Mouse (Mus musculus) lung, embryonic 16.5 days (tissue): ENCODE data around the gene Cdk14. TPM values are rescaled to one million over a fixed set of nuclear protein-coding genes. Genes with fewer than 3 reads are reported as not detected.
A peak's percentile ranks its signal among the peaks of the same experiment; 100 is the strongest.

Source experiments
- ATAC-seq: fragments of 200-750 bp; cut with Nextera tagmentation; 2 replicates; pipeline ENCODE4 v1.8.0; 2017; ENCODE audit warnings: low read depth, mild to moderate bottlenecking, moderate library complexity
- H3K27ac ChIP-seq: fragments of 300-500 bp; sonication (generic); 2 replicates; pipeline ENCODE4 v1.5.1; 2014; ENCODE audit warnings: mild to moderate bottlenecking, control low read depth, low read length
- H3K27me3 ChIP-seq: fragments of 300-500 bp; sonication (generic); 2 replicates; pipeline ENCODE4 v1.6.1; 2014; ENCODE audit warnings: low read depth, low read length, mixed read lengths; ENCODE audit not compliant: control insufficient read depth, insufficient read depth
- H3K36me3 ChIP-seq: fragments of 300-500 bp; sonication (generic); 2 replicates; pipeline ENCODE4 v1.6.1; 2014; ENCODE audit warnings: low read length; ENCODE audit not compliant: control insufficient read depth, insufficient read depth
- H3K4me1 ChIP-seq: fragments of 300-500 bp; sonication (generic); replicated peaks from 2 replicates; pipeline ENCODE4 v1.6.1; 2014; ENCODE audit warnings: low read length, mixed read lengths; ENCODE audit not compliant: control insufficient read depth, insufficient read depth
- H3K4me2 ChIP-seq: fragments of 300-500 bp; sonication (generic); 2 replicates; pipeline ENCODE4 v1.6.1; 2014; ENCODE audit warnings: low read depth, low read length, control low read depth
- H3K4me3 ChIP-seq: fragments of 300-500 bp; sonication (generic); 2 replicates; pipeline ENCODE4 v1.5.1; 2014; ENCODE audit warnings: mild to moderate bottlenecking, low read length, control low read depth
- H3K9ac ChIP-seq: fragments of 300-500 bp; sonication (generic); 2 replicates; pipeline ENCODE4 v1.6.1; 2014; ENCODE audit warnings: low read length, control low read depth
- H3K9me3 ChIP-seq: fragments of 300-500 bp; sonication (generic); 2 replicates; pipeline ENCODE4 v1.6.1; 2016; ENCODE audit warnings: low read length; ENCODE audit not compliant: control insufficient read depth
- WGBS: fragments of 180-500 bp; shearing (Covaris S2); extraction: QIAGEN DNeasy Blood & Tissue Kit; methylation state at CpG from one replicate; pipeline ENCODE4 v1.1.7; 2014; 5-methylcytosine and 5-hydroxymethylcytosine counted together
- polyA plus RNA-seq: library from polyadenylated mRNA; unstranded; fragments of >200 nt; fragmentation: Nextera tagmentation; extraction: Ambion mirVana; gene quantifications from 2 replicates; pipeline ENCODE4 v1.2.1, GENCODE M21; 2015

Cdk14 gene
- polyA plus RNA-seq, 1 experiment from 2014 or later: 28.6 TPM

- no peak overlapping the region for H3K4me3 ChIP-seq
- H3K4me1 ChIP-seq: peaks cover 1% of the 10 kb centered on the region; the same call in 1 of the 2 replicates
- no peaks in the 10 kb centered on the region for H3K9me3 ChIP-seq
- H3K27me3 ChIP-seq: no peaks in the 10 kb centered on the region
- 84% methylated on average over 1 of the region's 1 CpGs for WGBS
- no peak overlapping the region for H3K27ac ChIP-seq
- no peaks in the 10 kb centered on the region for H3K36me3 ChIP-seq
- ATAC-seq: no peak
- H3K9ac ChIP-seq: no peak overlapping the region
- H3K4me2 ChIP-seq: no peak overlapping the region
These were observed 245.0 kb downstream of the Cdk14 start for GRCm38 (mm10) chr5:5175090-5175489.

- no peak for ATAC-seq
- no peak overlapping the region for H3K4me3 ChIP-seq
- H3K9me3 ChIP-seq: no peaks in the 10 kb centered on the region
- H3K27me3 ChIP-seq: no peaks in the 10 kb centered on the region
- no peaks in the 10 kb centered on the region for H3K36me3 ChIP-seq
- no peak overlapping the region for H3K4me2 ChIP-seq
- no peak overlapping the region for H3K27ac ChIP-seq
- no peaks in the 10 kb centered on the region for H3K4me1 ChIP-seq
- WGBS: 35% methylated on average over 2 of the region's 2 CpGs
- H3K9ac ChIP-seq: no peak overlapping the region
These were observed 254.0 kb downstream of the Cdk14 start for GRCm38 (mm10) chr5:5166086-5166485.

- WGBS: 91% methylated on average over 5 of the region's 5 CpGs
- no peak for ATAC-seq
- no peak overlapping the region for H3K4me2 ChIP-seq
- H3K4me3 ChIP-seq: no peak overlapping the region
- no peaks in the 10 kb centered on the region for H3K9me3 ChIP-seq
- no peak overlapping the region for H3K27ac ChIP-seq
- no peaks in the 10 kb centered on the region for H3K36me3 ChIP-seq
- no peaks in the 10 kb centered on the region for H3K27me3 ChIP-seq
- H3K4me1 ChIP-seq: no peaks in the 10 kb centered on the region
- H3K9ac ChIP-seq: no peak overlapping the region
These were observed 255.8 kb downstream of the Cdk14 start for GRCm38 (mm10) chr5:5164326-5164725.

- Histone ChIP-seq H3K4me3 (no peak overlapping the region), H3K4me2 (no peak overlapping the region), H3K36me3 (no peaks in the 10 kb centered on the region), H3K27me3 (no peaks in the 10 kb centered on the region), H3K9ac (no peak overlapping the region), H3K4me1 (no peaks in the 10 kb centered on the region), H3K27ac (no peak overlapping the region), H3K9me3 (no peaks in the 10 kb centered on the region)
- 87% methylated on average over 2 of the region's 2 CpGs for WGBS
- no peak for ATAC-seq
These were observed 256.3 kb downstream of the Cdk14 start for GRCm38 (mm10) chr5:5163823-5164222.

GRCm38 (mm10) chr5:5159521-5159920, 260.6 kb downstream of the Cdk14 start:
- H3K36me3 ChIP-seq: no peaks in the 10 kb centered on the region
- WGBS: 72% methylated on average over 1 of the region's 1 CpGs

GRCm38 (mm10) chr5:5139855-5140254, 280.3 kb downstream of the Cdk14 start:
- ATAC-seq: no peak
- H3K4me3 ChIP-seq: no peak overlapping the region
- H3K4me1 ChIP-seq: 0 out of 2 replicates have a peak, but pooled peaks cover 3% of the 10 kb centered on the region
- H3K36me3 ChIP-seq: no peaks in the 10 kb centered on the region
- 58% methylated on average over 5 of the region's 5 CpGs for WGBS
- H3K9ac ChIP-seq: no peak overlapping the region
- H3K4me2 ChIP-seq: no peak overlapping the region
- H3K27ac ChIP-seq: no peak overlapping the region
- H3K9me3 ChIP-seq: no peaks in the 10 kb centered on the region
- no peaks in the 10 kb centered on the region for H3K27me3 ChIP-seq

More at GRCm38 (mm10) chr5:5159521-5159920, 260.6 kb downstream of the Cdk14 start:
- Histone ChIP-seq H3K27ac (no peak overlapping the region), H3K4me2 (no peak overlapping the region), H3K4me3 (no peak overlapping the region), H3K9me3 (no peaks in the 10 kb centered on the region), H3K27me3 (no peaks in the 10 kb centered on the region), H3K4me1 (no peaks in the 10 kb centered on the region), H3K9ac (no peak overlapping the region)
- ATAC-seq: no peak

- no peak for ATAC-seq
- Histone ChIP-seq H3K4me3 (no peak overlapping the region), H3K9me3 (no peaks in the 10 kb centered on the region), H3K36me3 (no peaks in the 10 kb centered on the region), H3K9ac (no peak overlapping the region), H3K4me1 (no peaks in the 10 kb centered on the region), H3K4me2 (no peak overlapping the region), H3K27ac (no peak overlapping the region), H3K27me3 (no peaks in the 10 kb centered on the region)
- WGBS: 56% methylated on average over 13 of the region's 13 CpGs
These were observed 285.1 kb downstream of the Cdk14 start for GRCm38 (mm10) chr5:5134905-5135511.

- no peak for ATAC-seq
- H3K4me3 ChIP-seq: no peak overlapping the region
- H3K4me1 ChIP-seq: no peaks in the 10 kb centered on the region
- H3K36me3 ChIP-seq: no peaks in the 10 kb centered on the region
- no peak overlapping the region for H3K27ac ChIP-seq
- no peak overlapping the region for H3K9ac ChIP-seq
- WGBS: 83% methylated on average over 6 of the region's 6 CpGs
- H3K4me2 ChIP-seq: no peak overlapping the region
- no peaks in the 10 kb centered on the region for H3K9me3 ChIP-seq
- H3K27me3 ChIP-seq: no peaks in the 10 kb centered on the region
These were observed 285.8 kb downstream of the Cdk14 start for GRCm38 (mm10) chr5:5134143-5134904.

GRCm38 (mm10) chr5:5128852-5129251, 291.3 kb downstream of the Cdk14 start:
- Histone ChIP-seq H3K4me3 (no peak overlapping the region), H3K27me3 (no peaks in the 10 kb centered on the region), H3K36me3 (no peaks in the 10 kb centered on the region), H3K4me2 (no peak overlapping the region), H3K27ac (no peak overlapping the region; the same call in 1 of the 2 replicates), H3K9ac (no peak overlapping the region), H3K4me1 (peaks cover 5% of the 10 kb centered on the region; the same call in 1 of the 2 replicates), H3K9me3 (no peaks in the 10 kb centered on the region)
- 33% methylated on average over 1 of the region's 1 CpGs for WGBS
- ATAC-seq: peak; percentile 66; the same call in 1 of the 2 replicates
